Mouse (Mus musculus) left cerebral cortex, adult 8-10 months (tissue): Measurements from ENCODE around the gene Syce3. TPM values are rescaled to one million over a fixed set of nuclear protein-coding genes. Genes with fewer than 3 reads are reported as not detected.

Experiments used
- DNase-seq, 2 experiments: peaks; one replicate each; pipeline ENCODE4 v3.0.0; 2022; ENCODE audit warnings: low spot score in 2 of 2
- total RNA-seq, 4 experiments: library from RNA; stranded (reverse); gene quantifications; 2 replicates each; pipeline ENCODE4 v1.2.4; 2022

The Syce3 gene
- total RNA-seq, 4 experiments from 2014 or later, result not detected

DNA sequence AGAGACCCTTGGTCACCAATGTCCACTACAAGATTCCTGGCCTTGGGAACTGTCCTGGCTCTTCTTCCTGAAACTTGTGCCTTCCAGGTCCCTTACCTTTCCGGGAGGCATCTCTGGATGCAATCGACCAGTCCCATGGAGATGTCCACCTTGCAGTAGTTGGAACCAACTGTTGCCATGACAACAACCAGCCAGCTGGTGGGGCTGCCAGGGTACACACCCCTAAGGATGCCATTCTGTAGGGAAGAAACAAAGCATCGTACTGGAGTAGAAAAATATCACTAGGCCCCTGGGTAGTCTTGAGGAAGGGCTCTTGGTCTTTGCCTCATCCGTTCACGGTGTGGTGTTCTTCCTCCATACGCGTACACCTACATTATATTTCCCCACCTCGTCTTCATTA, 14.3 kb upstream of the Syce3 start:
- no peak for DNase-seq

DNA sequence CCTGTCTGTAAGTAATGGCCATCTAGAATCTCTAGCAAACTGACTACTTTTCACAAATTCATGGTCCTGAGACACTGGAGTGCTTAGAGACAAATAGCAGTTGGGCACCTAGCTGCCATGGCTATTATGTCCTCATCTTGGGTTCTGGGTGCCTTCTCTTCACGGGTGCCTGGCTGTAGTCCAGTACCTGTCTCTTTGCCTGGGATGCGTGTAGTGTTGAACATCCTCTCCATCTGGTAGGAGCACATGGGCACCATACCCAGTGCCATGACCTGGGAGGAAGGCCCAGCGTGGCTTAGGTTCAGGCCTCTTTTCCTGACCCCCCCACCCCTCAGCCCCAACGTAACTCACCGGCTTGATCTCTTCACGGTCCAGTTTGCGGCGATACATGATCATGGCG, 11.6 kb upstream of the Syce3 start:
- DNase-seq, result no peak

DNA sequence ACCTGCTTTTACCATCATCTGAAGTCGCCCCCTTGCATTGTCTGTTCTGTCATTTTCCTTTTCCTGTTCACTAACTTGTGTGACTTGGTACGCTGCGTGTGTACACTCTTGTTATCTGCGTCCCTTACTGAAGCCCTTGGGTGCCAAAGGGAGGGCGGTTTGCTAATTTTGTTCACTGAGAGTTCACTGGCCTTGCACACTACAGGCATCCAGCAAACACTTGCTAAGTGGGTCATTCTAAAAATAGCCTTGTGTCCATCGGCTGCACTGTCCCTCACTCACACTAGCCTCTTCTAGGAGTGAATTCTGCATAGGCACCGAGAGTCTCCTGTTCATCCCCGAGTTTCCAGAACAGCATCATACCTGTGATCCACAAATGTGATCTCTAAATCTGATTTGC, 5.0 kb upstream of the Syce3 start:
- no peak for DNase-seq

DNA sequence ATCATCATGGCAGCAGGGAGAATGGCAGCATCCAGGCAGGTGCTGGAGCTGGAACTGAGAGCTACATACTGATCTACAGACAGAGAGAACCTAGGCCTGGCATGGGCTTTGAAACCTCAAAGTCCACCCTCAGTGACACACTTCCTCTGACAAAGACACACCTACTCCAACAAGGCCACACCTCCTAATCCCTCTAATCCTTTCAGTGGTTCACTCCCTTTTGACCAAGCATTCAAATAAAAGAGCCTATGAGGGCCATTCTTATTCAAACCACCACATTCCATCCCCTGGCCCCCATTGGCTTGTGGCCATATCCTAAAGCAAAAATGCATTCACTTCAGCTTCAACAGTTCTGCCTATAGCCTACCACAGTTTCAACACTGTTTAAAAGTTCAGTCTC, 3.6 kb downstream of the Syce3 start:
- no peak for DNase-seq

DNA sequence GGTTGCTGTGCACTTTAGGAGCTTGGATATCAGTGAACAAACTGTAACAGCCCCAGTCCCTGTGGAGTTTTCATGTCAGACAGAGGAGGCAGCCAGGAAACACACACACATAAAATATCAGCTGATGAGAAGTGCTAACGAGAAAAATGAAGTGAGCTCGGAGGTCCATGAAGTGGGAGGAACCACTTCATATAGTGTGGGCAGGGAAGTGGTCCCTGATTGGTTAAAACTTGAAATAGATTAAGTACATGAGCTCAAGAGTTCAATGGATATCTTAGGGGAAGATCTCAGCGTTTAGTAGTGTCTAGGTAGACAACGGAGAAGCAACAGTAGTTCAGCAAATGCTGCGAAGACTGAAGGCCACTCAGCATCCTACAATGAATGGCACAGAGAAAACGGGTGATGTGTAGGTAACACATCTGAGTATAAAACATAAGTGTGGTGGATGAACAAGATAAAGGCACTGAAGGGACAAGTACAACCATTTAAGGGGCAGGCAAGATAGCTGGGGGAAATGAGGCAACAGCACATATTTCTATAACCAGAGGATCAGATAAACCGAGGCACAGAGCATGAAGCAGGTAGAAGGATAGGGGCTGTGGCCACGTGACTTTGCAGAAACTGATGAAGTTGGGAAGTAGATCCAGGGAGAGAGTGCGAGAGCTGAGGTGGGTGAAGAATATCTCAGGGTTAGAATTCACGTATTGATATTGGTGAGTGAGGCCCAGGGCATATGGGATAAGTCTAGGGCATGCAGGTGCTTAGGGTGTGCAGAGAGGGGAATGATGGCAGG, 5.3 kb downstream of the Syce3 start:
- no peak for DNase-seq

DNA sequence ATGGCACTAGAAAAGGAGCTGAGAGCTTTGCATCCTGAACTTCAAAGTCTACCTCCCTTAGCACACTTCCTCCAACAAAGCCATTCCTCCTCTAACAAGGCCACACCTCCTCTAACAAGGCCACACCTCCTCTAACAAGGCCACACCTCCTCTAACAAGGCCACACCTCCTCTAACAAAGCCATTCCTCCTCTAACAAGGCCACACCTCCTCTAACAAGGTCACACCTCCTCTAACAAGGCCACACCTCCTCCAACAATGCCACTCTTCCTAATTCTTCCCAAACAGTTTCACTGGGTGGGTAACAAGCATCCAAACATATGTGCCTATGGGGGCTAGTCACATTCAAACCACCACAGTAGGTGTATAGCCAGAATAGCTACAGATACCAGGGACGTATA, 7.8 kb downstream of the Syce3 start:
- no peak for DNase-seq

DNA sequence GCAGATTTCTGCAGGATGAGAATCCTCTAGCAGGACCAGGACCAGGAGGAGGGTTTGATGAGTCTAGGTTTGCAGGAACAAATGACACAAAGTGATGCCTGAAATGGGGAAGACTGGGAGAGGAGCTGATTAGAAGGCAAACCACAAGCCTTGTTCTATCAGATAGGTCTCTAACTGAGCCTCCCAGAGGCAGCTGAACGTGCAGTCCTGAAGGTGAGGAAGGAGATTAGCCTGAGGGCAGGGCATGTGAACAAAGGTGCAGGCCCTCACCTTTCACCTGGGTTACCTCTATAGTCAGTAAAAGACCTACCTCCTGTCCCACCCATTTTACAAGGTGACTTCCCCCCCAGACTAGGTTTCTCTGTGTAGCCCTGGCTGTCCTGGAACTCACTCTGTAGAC, 10.6 kb downstream of the Syce3 start:
- no peak for DNase-seq

DNA sequence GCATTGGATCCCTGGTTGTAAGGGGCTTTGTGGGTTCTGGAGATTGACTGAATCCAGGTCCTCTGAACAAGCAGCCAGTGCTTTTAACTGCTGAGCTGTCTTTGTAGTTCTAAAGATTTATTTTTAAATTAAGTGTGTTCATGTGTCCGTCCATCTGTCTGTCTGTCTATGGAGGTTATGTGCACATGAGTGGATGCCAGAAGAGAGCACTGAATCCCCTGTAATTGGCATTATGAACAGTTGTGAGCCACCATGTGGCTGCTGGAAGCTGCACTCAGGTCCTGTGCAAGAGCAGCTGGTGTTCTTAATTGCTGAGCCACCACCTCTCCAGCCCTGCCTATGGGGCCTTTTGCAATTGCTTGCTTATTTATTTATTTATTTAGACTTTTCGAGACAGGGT, 12.2 kb downstream of the Syce3 start:
- DNase-seq, result no peak

DNA sequence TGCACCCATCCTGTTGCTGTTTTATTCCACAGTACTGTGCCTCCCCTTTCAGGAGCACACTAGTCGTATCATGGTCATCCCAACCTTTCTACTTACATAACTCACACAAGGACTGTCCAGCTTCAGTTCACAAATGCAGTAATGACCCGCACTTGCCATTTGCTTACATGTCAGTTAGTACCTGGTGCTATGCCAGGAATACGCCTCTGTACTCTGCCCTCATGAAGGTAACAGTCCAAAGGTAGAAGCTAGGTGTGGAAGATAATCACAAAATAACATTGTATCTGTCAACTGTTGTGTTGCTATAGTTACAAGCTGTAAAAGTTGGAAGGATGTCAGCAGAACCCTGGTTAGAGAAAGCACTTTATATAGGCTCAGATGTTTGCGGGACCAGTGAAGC, 13.4 kb downstream of the Syce3 start:
- no peak for DNase-seq

DNA sequence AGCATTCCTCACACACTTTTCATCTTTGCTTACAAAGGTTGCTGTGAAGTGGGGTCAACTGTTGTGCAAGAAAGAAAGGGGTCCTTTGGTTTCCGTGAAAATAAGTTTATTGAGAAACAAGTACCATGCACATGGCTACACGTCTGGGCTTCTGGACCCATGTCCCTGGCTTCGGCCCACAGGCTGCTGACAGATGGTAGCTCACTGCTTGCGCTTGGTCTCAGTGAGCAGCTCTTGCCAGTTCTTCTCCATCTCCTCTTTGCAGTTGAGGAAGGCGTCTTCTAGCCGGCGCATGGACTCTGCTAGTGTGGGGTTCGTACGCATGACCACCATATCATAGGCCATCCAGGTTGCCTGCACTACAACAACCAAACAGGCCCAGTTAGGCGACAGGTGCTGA, 20.2 kb downstream of the Syce3 start:
- DNase-seq, result no peak

DNA sequence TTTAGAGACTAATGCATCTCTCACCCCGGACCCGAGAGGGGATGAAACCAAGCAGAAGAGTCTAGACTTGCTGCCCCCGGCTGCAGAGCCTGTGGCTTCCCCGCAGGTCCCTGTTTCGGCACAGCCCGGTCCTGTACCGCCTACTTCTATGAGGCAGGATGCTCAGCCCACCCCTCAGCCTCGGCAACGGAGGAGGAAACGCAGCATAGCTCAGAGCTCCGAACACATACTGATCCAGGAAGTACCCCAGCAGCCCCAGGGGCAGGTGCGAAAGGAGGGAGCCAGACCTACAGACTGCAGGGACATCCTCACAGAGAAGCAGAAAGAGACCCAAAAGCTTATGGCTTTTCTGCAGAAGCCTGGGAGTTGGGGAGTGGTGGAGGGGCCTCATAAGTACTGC, 23.2 kb downstream of the Syce3 start:
- DNase-seq, result no peak

DNA sequence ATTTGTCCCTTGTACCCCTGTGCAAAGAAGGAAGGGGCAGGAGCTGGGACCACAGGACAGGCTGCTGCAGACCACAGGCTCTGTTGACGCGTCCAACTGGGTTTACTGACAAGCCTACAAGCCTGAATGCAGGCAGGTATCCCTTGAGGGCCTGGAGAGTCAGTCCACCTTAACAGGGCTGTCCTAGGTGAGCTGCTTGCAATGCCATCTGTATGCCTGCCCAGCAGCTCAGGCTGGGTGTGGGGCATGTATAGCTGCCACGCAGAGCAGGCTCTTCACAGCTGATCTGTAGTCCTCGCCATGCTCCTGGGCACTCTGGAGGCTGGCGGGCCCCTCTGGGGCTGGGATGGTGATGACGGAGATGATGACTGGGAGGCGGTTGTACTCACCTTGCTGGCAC, 25.7 kb downstream of the Syce3 start, which contains the start of gene Klhdc7b:
Klhdc7b (plus strand) TSS at position 301 of the 400 bp plus-strand sequence.
- DNase-seq, result no peak

DNA sequence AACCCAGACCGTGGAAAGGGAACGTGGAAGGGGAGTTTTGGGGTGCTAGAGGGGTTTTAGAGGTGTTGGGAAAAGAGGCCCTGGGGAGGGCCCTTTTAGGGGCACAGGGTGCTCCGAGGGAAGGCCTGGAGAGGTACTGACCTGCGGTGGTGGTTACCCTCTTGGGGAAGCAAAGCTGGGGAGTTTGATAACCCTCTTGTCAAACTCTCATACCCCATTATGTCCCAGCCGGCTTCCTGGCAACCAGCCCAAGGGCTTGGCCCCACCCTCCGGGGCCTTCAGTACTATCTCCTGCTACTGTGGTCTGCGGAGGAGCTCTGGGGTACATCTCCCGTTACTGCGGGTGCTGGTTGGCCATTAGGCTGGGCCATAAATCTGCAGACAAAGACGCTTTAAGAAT, 30.9 kb downstream of the Syce3 start:
- no peak for DNase-seq

DNA sequence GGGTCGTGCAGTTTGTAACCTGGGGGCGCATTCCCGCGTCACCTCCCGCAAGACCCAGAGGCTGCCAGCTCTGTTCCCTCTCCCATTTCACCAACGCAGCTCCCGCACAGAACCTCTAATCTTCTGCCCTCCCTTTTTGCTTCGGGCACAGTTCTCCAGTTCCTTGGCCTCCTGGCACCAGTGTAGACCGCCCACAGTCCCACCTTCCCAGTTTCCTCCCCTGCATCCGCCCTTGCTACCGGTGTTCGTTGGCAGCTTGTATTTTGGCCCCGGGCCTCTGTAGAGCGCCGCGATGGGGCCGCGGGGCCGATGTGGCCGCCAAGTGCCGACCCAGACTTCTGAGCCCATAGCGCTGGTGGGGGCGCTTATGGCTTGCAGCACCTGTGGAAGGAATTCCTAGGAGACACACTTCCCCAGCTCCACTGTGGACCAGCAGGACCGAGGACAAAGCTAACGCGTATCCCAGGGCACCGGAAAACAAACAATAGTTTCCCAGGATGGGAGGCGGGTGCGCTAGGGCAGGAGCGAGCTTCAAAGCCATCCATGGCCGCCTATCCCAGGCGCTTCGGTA, 31.4 kb downstream of the Syce3 start, which contains the start of gene Odf3b:
Odf3b (minus strand) TSS at position 452 of the 571 bp plus-strand sequence.
- no peak for DNase-seq

DNA sequence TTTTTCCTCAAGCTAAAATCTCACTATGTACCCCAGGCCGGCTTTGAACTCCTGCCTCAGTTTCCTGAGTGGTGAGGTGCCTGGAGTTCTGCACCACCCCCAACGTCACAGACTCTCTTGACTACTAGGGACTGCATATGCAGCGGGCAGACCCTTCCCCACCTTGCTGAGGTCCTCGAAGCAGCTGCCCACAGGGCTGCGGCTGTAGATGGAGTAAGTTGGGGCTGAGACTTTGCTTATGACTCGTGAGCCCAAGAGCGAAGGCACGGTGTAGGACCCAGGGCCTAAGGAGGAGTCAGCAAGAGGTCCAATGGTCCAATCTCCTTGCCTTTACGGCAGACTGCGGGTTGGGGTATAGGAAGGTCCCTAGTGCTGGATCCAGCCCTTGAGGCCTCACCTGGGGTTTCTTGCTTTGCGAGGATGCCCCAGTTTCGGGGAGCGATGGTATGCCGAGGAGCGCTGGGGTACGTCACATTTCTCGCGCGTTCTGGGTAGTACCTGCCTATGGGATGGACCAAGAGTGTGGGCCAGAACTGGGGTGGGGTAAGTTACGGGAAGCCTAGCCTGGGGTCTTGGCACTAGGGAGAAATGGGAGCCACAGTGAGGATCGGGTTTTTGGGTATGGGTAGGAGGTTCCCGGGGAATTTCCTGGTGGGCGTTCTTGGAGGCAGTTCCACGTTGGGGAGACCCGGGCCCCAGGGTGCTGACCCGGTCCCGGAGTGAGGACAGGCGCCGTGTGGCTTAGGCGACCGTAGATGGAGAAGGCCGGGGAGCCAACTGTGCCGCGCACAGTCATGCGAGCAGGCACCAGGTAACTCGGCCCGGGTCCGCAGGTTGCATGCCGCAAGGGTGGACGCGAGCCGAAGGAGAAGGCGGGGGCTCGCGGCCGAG, 32.1 kb downstream of the Syce3 start:
- no peak for DNase-seq

DNA sequence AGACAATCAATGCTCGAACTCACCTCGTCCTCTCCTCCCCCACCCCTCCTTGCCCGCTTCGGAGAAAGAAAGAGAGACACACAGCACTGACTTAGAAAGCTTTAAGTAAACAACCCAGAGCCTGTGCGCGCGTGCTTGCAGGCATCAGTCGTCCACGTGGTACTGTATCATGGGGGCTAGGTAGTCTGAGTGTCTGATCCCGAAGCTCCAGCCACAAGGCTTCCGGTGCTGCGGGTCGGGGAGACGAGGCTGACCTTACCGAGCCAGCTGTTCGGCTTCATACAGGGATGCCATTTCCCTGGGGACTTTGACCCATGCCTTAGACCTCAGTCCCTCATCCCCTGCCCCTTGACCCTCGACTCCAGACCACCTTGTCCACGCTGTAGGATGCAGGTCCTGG, 32.9 kb downstream of the Syce3 start:
- DNase-seq, result no peak

DNA sequence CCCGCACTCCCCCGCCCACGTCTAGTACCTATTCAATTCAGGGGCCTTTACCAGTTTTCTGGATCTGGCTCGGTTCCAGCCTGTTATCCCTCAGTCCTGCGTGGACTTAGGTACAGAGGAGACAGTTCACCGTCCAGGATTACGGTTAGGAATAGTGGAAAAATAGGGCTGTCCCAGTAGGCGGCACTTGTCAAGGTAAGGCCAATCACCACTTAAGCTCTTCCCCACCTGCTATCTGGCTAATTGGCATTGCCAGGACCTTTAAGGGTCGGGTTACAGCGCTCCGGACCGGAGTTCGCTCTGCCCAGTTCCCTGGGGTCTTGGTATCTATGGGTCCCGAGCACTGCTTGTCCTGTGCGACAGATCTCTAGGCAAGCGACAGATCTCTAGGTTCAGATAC, 33.3 kb downstream of the Syce3 start, which contains the start of gene Tymp:
Tymp (minus strand) TSS at position 83 of the 400 bp plus-strand sequence.
- no peak for DNase-seq

DNA sequence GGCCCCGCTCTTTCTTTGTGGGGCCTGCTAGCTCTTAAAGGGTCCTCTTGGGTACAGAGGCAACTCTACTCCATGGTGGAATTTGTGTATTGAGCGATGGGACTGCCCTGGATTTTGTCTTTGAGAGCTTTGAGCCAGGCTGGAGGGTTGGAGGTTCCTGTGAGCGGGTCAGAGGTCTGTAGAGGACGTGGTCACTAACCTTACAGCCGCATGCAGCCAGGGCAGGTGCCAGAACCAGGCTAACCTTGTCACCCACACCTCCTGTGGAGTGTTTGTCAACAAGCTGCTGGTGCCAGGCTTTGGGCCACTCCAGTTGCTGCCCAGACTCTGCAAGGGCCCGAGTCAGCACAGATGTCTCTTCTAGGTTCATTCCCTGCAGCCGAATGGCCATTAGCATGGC, 34.3 kb downstream of the Syce3 start:
- peak in 1 of 2 experiments; percentile 10 for DNase-seq

DNA sequence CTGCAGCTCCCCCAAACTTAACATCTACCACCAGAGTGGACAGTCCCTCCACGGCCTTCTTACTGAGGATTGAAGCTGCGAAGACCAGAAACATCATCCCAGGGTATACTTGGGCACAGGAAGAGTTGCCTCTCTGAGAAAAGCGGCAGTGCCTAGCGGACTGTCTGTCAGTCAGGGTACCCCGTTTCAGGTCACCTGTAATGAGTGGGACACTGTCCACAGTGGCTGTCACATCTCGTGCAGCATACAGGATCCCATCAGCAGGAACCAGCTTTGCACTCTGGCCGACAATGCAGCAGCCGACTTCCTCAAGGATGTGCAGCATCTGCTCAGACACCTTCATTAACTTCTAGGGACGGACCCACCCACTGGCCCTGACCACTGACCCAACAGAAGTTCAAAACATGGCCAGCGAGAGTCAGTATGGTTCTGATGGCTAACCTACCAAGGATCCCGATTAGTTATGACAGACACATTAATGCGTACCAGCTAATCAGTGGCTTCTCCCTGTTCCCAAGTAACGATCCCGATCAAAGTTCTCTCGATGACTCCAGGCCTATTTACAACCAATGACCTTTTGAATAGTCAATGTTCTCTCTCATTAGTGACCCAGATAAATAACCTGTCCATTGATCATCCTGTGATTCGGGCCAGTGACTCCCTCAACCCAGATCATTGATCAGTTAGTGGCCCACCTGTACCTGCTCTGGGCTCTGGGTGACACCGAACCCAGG, 35.3 kb downstream of the Syce3 start:
- no peak for DNase-seq

DNA sequence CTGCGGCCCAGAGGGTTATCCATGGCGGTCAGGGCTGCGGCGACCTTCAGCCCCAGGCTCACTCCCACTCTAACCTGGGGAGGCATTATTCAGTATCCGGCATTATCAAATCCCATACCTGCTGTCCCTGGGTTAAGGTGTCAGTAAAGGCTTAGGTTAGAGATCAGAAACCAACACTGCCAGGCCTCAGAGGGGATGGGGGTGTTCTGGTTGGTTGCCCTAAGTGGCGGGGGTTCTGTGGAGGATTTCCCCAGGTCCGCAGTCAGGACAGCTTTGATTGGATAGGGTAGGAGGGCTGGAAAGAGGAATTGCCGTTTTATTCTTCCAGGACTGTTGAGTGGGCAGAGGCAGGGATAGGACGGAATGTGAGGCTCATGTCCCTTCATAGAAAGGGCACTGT, 36.0 kb downstream of the Syce3 start:
- DNase-seq, result no peak

DNA sequence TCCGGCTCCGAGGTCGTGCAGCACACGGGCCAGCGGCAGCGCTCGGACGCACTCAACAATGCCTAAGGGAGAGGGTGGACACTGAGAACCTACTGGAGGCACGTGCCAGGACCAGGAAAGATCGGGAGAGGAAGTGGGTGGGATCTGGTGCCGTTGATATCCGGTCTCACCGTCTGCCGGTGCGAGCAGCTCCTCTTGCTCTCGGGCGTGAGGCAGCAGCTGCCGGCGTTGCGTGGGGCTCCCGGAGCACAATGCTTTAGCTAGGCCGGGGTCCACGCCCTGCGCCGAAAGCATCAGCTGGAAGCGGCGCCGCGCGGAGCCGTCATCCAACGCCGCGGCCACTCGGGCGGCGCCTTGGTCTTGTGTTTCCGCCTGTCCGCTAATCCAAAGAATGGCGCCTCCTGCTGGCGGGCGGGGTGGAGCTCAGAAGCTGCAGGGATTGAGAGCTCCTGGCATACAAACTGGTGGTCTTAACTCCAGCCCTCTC, 36.5 kb downstream of the Syce3 start, which contains the start of gene Sco2:
Sco2 (minus strand) TSS at position 85 of the 487 bp plus-strand sequence.
- DNase-seq, result peak; percentile 85 to 95
